Mouse (Mus musculus) large intestine, adult 2 months (tissue): ENCODE data around the gene Fbxl13. TPM values are rescaled to one million over a fixed set of nuclear protein-coding genes. Genes with fewer than 3 reads are reported as not detected.
A peak's percentile ranks its signal among the peaks of the same experiment; 100 is the strongest.

ENCODE experiments used
- DNase-seq: peaks from one replicate; pipeline ENCODE4 v3.0.0-alpha.2; 2012; ENCODE audit warnings: low read depth, low spot score
- WGBS: fragments of 180-500 bp; shearing (Covaris S2); methylation state at CpG from one replicate; pipeline ENCODE4 v1.1.7; 2018; 5-methylcytosine and 5-hydroxymethylcytosine counted together
- polyA plus RNA-seq: library from polyadenylated mRNA; depleted of rRNA; stranded (reverse); fragments of >200 nt; gene quantifications from 2 replicates; pipeline ENCODE4 v1.2.3, GENCODE M21; 2012; rRNA removed

Gene Fbxl13
- polyA plus RNA-seq, result 0.12 and 0.25 TPM in 2 replicates

DNA sequence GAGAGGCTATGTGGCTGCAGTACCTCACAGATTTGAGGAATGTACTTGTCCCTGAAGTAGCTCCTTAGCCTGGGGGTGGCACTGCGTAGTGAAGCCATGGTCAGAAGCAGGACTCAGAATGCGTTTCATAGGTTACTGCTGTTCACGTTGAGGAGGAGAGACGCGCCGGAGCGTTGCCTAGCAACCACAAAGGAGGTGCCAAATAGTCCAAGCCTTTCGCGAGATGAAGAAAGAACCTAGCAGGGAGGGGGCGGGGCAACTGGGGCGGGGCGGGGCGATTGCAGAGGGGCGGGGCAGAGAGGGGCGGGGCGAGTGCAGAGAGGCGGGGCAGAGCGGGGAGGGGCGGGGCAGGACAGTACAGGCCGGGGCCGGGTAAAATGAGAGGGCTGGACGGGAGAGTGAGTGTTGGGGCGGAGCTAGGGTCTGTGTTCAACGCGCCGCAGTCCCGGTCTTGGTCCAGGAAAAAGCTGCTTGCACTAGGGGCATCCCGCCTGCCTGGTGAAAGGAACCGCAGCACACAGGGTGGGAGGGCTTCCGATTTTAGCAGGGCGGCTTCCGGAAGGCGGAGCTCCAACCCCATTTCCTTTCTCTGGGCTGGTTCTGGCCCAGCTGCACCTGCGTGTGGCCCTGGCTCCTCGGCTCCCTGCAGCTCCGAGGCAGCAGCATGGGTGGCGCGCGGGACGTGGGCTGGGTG, at the start of gene Fbxl13, which contains the start of gene Armc10:
TSS of gene Fbxl13 (minus strand) at position 196 of the 694 bp plus-strand sequence.
TSS of gene Armc10 (plus strand) at position 375 of the 694 bp plus-strand sequence.
- under 1% methylated on average over 40 of the region's 40 CpGs for WGBS
- peak; percentile 66 for DNase-seq

DNA sequence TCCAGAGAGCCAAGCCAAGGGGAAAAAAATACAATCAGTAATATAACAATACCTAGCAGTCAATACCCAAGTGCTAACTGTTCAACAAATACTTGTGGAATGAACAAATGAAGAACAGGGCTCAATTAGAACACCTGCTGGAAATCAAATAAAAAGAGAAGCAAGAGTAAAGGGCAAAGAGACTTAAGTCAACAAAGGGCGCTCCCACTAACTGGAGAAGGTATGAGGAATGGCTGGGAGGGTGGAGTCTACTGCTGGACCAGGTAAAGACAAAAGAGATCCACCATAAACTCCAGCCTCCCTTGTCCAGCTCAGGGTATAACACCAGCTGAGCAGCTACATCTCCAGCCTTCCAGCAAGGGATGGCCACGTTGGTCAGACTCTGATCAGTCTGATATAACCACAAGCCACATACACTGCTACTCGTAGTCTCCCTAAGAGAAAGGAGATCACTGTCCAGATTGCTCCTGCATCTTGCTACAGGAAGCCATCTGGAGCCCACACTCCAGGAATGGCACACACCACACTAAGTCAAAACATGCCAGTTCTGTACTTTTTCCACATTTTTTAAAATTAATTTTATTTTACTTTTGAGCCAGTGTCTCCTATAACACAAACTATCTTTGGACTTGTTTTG, 49.5 kb upstream of the Fbxl13 start:
- peak; percentile 57 for DNase-seq
- 41% methylated on average over 3 of the region's 3 CpGs for WGBS

DNA sequence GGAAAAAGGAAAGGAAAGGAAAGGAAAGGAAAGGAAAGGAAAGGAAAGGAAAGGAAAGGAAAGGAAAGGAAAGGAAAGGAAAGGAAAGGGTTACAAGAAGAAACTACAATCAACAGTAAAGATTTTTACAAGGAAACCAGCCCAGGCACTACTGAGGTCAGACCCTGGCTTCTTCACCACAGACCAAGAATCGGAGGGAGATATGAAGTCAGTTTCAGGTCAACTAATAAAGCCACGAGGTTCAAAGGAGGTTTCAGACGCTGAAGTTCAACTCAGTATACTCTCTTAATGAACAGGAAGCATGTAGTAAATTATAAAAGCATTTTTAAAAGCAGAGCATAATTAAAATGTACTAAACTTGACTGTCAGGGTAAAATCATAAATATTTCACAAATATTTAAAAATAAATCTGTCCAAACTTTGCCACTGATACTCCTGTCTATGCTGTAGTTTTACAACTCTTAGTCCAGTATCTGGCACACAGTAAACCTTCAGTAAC, 48.0 kb upstream of the Fbxl13 start:
- 29% methylated on average over 3 of the region's 3 CpGs for WGBS
- no peak for DNase-seq

DNA sequence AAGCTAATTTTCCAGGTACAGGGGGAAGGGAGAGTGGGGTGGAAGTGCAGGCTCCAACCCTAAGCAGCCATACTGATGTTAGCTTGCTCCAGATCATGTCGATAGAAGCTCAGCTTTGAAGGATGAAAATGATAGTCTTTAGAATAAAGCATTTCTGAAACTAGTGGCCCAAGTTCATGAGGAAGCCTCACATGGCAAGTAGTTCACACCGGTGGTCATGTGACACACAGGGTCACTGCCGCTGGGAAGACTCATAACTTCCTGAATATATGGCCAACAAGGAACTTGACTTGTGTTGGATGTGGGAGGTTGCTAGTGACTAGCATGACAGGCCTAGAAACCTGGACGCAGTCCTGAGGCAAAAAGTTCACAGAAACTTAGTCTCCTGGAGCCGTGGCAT, 46.8 kb upstream of the Fbxl13 start:
- DNase-seq, result peak; percentile 27
- WGBS, result 51% methylated on average over 5 of the region's 5 CpGs

DNA sequence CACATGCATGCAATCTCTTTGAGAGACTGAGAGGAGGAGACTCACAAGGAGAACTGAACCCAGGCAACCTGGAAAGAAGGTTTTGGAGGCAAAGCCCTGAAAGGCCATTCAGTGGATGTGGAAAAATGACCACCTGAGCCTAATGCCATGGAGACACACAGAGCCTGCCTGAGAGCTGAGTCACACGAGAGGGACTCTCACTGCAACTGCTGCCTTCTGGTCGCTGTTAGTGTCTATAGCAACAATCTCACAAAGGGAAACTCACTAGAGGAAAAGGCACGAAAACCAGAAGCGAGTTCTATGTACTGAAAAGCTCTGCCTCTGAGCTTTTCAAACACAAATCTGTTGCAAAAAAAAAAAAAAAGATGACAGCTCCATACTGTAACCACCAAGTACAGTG, 41.6 kb upstream of the Fbxl13 start:
- DNase-seq, result no peak
- WGBS, result 78% methylated on average over 4 of the region's 4 CpGs

DNA sequence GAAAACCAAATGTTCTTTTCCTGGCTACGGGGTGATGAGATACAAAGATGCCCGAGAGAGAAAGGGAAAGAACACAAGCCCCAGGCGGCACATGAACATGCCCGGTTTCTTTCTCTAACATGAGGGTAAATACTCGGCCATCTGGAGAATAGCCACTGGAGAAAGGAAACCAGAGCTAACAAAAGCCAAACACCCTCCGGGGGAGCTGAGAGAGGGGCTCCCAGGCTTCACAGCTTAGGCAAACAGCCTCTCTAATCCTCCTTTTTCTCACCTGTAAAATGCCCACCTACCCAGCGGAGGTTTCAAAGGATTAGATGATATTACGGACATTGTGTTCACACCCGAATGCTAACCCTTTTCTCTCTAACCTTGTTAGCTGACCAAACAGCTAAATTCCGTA, 39.6 kb upstream of the Fbxl13 start:
- no peak for DNase-seq
- 87% methylated on average over 10 of the region's 10 CpGs for WGBS

DNA sequence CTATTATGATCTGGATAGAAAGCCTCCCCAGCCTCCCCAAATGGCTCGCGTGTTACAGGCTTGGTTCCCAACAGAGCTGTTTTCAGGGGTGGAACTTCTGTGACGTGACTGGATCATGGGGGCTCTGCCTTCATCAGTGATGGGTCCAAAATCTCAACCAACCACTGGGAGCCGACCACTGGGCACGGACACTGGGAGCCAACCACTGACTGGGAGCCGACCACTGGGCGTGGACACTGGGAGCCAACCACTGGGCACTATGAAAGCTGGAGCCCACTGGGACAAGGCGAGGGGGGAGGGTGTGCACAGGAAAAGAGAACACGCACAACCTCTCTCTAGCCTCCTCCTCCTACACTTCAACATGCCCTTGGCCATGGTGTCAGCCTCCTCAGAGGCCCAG, 38.4 kb upstream of the Fbxl13 start:
- DNase-seq, result no peak
- 91% methylated on average over 9 of the region's 9 CpGs for whole genome bisulfite sequencing

DNA sequence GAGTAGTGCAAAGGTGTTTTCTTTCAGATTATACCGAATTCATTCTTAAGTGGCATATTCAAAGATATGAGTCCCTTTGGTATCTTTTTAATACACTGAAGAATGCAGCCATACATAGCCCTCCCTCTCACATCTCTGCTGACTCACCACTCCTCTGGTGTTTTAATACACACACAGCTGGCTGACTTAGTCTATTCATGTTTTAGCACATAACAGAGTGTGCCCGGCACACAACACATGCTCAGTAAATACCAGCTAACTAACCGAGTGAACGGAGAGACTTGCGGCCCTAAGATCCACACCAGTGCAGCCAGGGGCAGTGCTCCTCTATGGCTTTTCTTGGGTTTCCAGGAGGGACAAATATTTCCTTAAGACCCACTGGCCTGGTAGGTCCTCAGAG, 35.5 kb upstream of the Fbxl13 start:
- no peak for DNase-seq
- 77% methylated on average over 5 of the region's 5 CpGs for WGBS

DNA sequence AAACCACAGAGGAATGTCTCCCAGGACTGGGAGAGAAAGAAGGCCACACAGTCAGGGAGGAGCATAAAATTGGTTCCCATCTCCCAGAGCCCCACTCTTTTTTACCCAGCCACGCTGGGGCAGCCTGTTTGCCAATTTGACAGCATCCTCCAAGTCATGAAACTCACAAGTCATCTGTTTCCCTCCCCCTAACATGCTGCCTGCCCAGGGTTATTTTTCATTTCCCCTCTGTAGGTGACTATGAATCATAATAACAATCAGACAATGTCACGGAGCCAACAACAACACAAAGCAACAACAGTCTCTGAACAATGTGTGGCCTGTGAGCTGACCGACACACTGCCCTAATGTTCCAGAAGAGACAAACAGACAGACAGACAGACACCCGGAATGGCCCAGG, 34.6 kb upstream of the Fbxl13 start:
- DNase-seq, result no peak
- 84% methylated on average over 4 of the region's 4 CpGs for WGBS

DNA sequence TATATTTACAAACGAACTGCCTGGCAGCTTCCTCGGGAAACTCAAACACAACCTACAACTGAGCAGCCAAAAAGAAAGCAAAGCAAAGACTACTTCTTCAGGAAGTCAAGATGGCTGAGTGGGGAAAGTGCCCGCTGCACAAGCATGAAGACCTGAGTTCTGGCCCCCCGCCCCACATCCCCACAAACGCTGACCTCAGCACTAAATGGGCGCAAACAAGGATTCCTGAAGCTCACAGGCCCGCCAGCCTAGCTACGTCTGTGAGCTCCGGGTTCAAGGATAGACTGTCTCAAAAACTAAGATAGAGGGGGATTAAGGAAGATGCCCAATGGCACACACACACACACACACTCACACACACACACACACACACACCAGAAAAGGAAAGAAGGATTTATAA, 32.9 kb upstream of the Fbxl13 start:
- no peak for DNase-seq
- 95% methylated on average over 9 of the region's 9 CpGs for WGBS

DNA sequence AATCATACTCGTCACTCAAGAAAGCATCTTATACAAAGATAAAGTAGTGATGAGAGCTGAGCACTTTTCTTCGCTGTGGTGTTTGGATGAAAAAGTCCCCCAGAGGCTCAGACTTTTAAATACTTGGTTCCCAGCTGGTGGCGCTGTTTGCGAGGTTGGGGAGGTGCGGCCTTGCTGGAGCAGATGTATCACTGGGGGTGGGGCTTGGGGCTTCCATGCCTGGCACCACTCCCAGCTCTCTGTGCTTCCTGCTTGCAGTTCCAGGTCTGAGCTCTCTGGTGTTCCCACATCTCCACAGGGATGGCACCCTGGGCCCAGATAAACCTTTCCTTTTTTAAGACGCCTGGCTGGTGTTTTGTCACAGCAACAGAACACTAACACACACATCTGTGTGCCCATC, 32.5 kb upstream of the Fbxl13 start:
- DNase-seq, result no peak
- 92% methylated on average over 6 of the region's 6 CpGs for WGBS

DNA sequence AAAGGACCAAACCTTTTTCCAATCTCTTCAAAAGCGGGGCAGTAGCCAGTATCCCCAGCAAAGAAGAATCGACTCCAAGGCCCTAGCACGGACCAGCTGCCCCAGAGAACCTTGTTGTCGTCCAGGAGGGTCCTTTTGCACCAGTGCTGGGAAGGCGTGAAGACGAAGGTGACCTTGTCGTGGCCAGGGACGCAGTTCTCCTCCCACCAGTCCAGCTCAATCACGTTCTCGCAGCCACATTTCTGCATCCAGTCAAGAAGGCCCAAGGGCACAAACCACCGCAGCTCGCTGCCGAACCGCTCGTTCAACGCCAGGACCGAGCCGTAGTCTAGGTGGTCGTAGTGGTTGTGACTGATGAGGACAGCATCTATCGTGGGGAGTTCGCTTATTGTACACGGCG, 30.1 kb upstream of the Fbxl13 start:
- DNase-seq, result no peak
- WGBS, result 98% methylated on average over 23 of the region's 23 CpGs

DNA sequence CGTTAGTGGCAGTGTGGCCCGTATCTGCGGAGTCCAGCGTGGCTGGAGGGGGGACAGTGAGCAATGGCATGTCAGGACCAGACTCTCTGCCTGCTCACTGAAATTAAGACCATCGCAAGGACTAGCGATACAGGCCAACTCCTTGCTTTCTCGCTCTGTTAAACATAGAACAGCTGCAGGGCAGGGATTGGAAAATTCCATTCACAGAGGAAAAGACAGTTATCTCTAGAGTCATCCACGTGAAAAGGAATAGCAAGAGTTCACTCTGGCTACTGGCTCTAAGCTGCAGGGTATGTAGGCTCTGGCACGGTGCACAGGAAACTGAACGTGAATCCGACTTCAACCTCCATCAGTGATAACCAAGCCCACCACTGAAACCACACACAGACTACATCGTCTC, 29.6 kb upstream of the Fbxl13 start:
- 85% methylated on average over 12 of the region's 12 CpGs for WGBS
- DNase-seq, result no peak

DNA sequence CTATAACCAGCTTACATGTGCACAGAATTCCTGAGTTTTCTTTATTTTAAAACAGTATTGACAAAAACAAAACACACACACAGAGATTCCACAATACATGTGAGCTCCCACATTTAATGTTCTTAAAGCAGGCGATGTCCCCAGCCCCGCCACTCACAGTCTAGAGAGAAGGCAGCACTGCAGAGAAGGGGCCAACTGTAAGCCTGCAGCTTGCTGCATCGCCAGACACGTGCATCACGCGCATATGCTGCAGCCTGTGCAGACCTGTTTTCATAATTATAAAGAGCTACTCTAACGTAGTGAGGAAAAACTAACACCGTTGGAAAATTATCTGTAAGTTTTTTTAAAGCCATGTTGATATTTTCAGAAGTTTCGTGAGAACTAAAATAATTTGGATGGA, 28.3 kb upstream of the Fbxl13 start:
- WGBS, result 64% methylated on average over 9 of the region's 9 CpGs
- DNase-seq, result no peak

DNA sequence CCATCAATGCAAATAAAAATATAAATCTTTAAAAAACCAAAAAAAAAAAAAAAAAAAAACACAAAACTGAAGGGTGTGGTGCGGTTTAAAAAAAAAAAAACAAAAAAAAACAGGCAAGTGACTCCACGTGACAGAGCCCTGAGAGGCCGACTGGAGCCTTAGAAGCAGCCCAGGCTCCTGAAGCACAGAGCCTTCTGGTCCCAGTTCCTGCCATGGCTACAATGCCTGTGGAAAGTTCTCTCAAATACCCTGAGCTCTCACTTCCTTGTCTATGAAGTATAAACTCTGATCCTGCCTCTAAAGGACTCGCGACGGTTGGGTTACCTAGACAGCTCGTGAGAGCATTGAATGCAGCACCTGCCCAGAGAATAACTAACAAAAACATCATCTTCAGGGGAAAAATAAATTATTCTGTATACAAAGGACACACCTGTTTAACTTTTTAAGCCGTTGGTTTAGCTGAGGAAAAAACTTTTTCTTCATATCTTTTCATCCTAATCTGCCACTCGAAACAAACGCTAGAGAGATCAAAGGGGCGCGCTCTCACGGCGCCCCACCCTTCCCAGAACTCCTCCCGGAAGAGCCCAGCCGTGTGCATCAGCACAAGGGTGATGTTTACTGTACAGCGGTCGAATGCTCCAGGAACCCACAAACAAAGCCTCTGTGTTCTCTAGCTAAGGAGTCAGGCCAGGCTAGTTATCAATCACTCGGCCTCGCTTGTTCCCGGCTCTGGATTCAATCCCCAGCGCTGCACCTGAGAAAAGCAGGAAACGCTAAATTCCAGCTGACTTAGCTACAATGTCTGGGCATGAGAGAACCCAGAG, 27.6 kb upstream of the Fbxl13 start:
- DNase-seq, result peak; percentile 43
- 13% methylated on average over 23 of the region's 23 CpGs for WGBS

DNA sequence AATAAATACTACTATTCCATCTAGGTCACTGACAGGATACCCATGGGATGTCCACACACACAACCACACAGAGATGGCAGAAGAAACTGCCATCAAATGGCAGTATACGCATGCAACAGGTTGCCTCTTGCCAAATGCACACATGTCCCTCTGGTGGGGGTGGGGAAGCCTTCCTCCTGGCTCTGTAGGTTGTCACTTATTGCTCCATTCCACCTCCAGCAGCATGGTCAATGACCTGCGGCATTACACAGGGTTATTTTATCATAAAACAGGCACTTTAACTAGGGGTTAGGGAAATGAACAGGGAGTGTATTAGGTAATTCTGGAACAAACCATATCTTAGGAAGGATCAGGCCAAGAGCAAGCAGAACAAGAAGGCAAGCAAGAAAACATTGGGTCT, 23.9 kb upstream of the Fbxl13 start:
- WGBS, result 55% methylated on average over 2 of the region's 2 CpGs
- no peak for DNase-seq

DNA sequence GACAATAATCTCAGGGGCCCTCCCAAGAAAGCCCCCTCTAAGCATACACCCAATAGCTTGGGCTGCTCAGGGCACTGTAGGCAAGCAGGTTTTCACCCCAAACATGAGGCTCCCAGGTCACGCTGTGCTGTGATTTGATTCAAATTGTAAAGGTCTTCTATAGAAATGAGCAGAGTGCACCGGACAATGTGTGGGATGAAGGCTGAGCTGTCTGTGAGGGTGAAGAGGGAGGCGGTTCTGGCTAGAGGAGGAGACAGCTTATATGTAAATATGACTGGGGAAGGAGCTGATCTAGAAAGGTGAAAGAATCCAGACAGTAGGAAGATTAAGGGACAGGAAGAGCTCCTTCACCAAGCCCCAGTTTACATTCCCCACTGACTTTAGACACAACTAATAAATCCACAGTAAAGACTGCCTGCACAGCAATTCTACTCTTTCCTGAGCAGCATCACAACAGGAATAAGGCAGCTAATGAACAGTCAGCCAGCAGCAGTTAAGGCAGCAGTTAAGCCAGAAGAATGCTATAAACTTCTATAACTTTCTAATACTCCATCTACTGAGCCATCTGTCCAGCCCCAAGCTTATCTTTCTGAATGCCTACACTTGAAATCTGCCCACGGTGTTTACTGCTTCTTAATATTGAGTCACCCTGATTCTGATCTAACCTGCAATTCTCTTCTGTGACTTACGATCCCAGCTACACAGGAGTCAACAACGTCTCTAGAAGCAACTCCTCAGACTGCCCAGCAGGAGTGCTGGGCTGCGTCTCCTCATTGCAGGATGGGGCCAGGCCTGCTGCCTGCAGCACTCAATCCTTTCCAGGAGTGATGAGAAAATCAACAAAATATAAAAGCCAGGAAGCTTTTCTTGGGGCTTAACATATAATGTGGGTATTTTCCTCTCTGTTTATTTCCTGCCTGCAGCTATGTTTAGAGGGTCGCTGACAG, 22.0 kb upstream of the Fbxl13 start:
- 53% methylated on average over 8 of the region's 8 CpGs for WGBS
- DNase-seq, result no peak

DNA sequence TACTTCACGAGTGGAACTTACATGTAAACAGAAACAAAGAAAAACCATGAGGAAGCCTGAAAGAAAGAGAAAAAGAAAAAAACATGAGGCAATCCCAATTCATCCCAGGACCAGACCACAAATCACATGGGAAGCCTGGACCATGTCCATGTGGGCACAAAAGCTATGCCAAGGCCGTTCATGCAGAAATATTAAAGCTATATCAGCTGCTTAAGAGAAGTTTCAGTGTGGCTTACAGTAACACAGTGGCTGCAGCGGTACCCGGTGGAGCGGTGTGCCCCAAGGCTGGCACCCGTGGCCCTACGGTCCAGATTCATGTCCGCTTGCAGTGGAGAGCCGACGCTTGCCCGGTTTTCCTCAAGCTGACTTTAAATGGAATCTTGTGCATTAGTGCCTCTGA, 17.6 kb upstream of the Fbxl13 start:
- DNase-seq, result no peak
- WGBS, result 94% methylated on average over 11 of the region's 11 CpGs

DNA sequence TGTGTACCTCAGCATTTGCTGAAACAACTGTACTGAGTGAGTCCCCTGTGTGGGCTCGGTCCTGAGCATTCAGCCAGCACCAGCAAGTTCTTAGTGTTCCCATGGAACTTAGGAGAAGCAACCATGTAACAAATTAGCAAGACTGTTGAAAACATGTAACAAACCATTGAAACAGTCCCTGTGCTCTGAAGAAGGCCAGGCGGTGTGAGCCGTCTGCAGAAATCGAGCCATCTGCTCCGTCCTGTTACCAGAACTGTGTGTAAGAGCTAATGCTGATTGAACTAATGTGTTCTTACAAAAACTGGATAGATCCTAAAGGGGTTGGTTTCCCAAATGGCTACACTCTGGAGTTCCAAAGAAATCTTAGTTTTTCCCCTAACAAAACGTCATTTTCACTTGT, 15.4 kb upstream of the Fbxl13 start:
- 83% methylated on average over 6 of the region's 6 CpGs for WGBS
- no peak for DNase-seq
